Mouse (Mus musculus): ENCODE results near the gene Gpd2.

Gene Gpd2

DNA sequence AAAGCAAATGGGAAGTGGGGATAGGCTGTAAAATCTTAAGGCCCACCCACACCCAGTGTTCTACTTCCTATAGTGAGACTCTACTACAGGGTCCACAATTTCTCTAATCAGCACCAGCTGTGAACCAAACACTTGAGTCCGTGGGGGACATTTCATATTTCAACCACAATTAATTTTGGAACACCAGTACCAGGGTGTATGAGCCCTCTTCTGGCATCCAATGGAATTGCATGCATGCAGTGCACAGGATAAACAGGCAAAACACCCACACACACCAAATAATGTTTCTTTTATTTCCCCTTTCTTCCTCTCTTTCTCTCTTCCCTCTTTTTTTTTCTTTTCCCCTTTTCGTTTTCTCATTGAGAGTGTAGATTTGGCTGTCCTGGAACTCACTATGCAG, 78.6 kb downstream of the Gpd2 start:
- no peak for TF ChIP-seq GATA4 (IDR thresholded peaks at IDR 0.05; ENCODE audit: insufficient replicate concordance, low read length)

DNA sequence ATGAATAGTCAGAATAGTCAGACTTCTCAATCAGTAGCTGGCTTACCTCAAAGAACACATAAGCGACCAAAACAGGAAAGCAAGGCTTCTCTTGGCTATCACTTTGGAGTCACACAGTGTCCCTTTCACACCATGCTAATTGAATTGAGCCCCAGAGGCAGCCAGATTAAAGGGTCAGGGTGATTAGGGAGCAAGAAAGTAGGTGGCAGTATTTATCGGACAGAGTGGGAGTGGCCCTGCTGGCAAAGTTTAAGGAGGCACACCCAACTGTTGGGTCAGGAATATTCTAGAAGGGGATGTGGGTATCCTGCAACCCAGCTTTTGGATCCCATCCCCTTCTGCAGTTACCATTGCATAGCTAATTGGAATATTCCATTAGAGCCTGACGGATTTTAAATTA, 80.9 kb downstream of the Gpd2 start:
- TF ChIP-seq GATA4 (IDR thresholded peaks at IDR 0.05; ENCODE audit: insufficient replicate concordance, low read length) = no peak

DNA sequence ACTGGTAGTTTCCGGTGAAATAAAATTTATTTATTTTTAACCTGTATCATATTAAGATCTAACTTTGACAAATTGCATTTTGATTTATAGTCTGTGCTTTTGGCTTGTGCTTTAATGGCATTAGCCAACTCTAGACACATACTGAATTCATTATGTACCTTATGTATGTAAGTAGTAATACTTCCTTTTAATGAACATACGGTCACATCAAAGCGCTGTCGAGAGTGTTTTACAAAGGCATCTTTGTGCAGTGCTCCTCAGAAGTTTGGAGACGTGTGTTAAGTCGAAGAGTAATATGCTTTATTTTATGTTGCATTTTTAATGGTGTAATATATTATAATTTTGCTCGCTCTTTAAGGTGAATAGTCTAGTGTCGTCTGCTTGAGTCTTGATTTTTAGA, 88.7 kb downstream of the Gpd2 start:
- TF ChIP-seq GATA4 (IDR thresholded peaks at IDR 0.05; ENCODE audit: insufficient replicate concordance, low read length) = no peak

DNA sequence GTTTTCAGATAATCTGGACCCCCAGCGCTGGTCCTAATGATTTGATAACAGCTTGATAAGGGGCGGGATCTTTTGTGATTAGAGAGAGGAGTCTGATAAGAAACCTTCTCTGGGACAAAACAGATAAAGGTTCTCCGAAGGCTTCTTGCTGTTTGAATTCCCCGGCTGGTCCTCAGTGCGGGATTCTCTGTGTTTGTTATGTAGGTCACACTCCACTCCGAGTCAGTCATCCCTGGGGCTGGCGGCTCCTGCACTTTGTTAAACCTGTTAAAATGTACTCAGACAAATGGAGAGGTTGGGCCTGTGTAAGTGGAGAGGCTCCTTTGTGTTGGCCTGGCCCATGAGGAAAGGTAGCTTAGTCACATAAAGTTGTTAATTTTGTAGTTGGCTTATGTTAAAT, 91.9 kb downstream of the Gpd2 start:
- no peak for TF ChIP-seq GATA4 (IDR thresholded peaks at IDR 0.05; ENCODE audit: insufficient replicate concordance, low read length)

DNA sequence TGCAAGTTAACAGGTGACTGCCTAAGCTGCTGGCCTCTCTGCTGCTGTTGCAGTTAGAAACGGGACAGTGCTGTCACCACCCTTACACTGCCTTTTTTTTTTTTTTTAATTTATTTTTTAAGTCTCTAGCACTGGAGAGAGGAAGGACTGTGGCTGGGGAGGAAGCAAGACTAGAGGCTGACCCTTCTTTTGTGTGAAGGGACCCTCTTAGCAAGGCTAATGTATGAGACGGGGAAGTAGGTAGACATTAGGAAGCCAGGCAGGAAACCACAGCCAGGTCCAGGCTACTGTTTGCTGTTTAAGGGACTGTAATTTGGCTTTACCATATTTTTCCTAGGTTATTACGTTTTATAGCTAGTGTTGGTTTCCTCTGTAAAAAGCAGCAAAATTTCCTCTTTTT, 93.4 kb downstream of the Gpd2 start:
- no peak for TF ChIP-seq GATA4 (IDR thresholded peaks at IDR 0.05; ENCODE audit: insufficient replicate concordance, low read length)

DNA sequence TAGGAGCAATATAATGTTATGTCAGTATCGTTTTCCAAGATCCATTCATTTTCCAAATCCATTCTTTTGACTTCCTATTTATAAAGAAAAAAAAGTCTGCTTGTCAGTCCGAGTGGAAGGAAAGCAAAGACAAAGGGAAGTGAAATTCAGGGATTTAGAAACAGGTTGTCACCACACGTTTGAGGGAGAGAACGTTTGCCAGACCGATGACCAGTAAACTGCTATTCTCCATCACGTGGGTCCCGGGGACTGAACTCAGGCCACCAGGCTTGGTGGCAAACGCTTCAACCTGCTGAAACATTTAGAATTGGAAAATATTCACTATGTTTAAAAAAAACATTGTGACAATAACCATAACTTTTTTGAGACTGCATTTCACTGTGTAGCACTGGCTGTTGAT, 93.8 kb downstream of the Gpd2 start:
- TF ChIP-seq GATA4 (IDR thresholded peaks at IDR 0.05; ENCODE audit: insufficient replicate concordance, low read length) = no peak

DNA sequence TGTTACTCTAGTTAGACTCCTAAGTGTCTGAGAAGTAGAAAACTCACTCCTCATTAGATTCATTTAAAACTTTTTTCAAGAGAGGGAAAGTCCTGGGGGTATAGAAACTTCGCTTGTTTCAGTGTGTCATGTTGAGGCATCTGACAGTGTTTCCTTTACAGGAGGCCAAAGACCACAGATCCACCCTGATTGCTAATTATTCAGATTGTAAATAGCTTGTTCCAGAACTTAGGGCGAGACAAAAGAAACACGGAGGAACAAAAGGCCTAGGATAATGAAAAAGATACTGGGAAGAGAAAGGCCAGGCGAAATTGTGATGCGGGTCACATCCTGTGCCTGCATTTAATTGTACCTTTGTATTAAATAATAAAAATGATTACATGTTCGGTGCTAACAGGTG, 96.0 kb downstream of the Gpd2 start:
- TF ChIP-seq GATA4 (IDR thresholded peaks at IDR 0.05; ENCODE audit: insufficient replicate concordance, low read length) = no peak

DNA sequence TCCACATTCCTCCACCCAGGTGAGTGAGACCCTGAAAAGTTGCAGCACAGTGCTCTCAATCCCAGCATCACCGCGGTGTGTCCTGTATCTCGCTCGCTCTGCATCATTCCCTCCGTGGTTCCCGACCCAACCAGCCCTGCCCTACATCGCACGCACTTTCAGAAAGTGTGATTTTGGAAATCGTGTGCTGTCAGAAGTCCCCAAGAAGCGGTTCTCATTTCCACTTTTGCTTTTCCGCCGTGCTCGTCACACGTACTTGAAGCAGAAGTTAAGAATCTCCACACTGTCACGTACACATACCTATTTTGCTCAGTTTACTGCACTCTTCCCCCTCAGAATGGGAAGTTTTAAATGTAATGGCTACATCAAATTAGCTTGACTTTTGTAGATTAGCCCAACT, 98.0 kb downstream of the Gpd2 start:
- TF ChIP-seq GATA4 (IDR thresholded peaks at IDR 0.05; ENCODE audit: insufficient replicate concordance, low read length) = no peak

DNA sequence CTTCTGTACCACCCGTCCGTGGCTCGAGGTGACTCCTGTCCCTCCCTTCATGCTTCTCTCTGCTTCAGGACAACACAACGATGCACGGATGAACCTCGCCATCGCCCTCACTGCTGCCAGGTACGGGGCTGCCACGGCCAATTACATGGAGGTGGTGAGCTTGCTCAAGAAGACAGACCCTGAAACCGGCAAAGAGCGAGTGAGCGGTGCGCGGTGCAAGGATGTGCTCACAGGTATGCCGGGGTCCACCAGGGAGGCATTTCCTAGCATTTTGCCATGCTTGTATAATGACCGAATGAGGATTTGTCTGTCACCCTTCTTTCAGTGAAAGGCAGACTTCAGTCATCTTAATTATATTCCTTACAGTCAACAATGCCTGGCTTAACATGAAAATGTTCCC, 101.3 kb downstream of the Gpd2 start:
- no peak for TF ChIP-seq GATA4 (IDR thresholded peaks at IDR 0.05; ENCODE audit: insufficient replicate concordance, low read length)

DNA sequence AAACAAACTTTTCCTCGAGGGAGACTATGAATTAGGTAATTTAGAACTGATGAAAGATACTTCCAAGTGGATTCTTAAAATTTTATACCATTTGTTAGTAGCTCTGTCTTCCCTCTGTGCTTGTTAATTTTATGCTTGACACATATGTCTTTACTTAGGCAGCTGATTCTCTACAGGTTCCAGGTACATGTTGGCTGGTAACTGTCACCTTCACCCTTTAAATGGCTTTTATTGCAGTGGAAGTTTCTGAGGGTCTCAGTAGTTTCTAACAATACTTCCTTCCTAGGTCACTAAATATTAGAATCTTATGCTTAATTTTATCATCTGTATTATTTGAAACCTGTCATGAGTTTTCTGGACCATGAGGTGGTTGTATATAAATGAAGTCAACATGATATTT, 105.5 kb downstream of the Gpd2 start:
- TF ChIP-seq GATA4 (IDR thresholded peaks at IDR 0.05; ENCODE audit: insufficient replicate concordance, low read length) = no peak

DNA sequence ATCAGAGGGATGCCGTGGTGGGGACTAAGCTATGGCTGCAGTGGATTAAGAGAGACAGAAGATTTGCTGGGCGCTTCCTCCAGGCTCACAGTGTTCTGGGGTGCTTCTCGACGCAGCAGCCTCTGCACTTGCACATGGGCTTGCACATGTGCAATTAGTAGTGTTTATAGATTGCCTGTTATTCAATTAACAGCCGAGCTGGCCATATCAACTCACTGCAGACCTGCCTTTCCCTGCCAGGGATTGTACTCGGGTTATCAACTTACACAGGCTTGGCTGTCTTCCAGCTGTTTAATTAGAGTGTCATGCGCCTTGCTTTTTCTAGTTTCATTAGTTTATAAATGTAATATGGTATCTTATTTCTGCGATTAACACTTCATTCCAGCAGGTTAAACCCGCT, 113.2 kb downstream of the Gpd2 start:
- no peak for TF ChIP-seq GATA4 (IDR thresholded peaks at IDR 0.05; ENCODE audit: insufficient replicate concordance, low read length)

DNA sequence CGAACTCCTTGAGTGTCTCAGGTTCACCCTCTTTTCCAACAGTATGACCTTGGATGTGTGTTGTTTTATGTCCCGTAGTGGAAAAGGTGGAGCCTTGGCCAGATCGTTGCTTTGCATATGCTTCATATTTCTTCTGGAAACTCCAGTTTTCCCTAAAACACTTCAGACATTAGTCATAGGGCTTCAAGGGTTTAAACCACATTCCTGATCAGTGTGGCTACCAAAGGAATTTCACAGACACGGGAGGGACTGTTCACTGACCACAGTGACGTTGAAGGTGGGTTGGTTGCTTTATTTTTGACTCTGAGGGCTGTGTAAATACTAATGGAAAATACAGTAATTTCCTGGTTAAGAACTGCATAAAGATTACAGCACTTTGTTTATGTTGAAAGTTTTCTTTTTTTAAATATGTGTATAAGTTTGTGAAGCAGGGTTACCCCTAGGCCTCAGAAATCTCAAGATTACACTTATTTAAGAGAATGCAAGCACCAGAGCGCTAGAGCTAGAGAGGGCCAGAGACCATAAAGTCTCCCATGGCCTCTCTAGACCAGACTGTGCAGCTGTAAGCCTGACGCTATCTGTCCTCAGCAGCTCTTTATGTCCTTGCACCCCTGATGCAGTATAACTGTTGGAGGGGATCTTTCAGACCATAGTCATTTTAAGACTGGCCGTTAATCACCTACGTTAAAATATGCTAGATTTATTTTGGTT, 116.4 kb downstream of the Gpd2 start:
- no peak for TF ChIP-seq GATA4 (IDR thresholded peaks at IDR 0.05; ENCODE audit: insufficient replicate concordance, low read length)

DNA sequence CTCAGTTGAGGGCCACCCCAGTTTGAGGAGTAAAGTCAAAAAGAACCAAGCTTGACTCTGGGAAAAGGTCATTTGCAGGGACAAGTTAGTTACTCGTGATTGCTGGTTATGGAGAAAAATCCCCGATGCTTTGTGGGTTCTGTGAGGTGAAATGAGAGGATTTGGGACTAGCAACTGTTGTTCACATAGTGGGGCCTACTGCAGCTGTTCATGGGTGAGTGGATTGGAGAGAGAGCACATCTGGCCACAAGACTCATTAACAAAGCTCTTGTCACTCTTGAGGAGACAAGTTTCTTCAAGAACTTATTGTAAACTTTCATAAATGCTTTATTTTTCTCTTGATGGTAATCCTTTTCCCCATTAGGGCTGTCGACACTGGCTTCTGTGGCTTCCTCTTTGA, 117.4 kb downstream of the Gpd2 start:
- TF ChIP-seq GATA4 (IDR thresholded peaks at IDR 0.05; ENCODE audit: insufficient replicate concordance, low read length) = no peak

DNA sequence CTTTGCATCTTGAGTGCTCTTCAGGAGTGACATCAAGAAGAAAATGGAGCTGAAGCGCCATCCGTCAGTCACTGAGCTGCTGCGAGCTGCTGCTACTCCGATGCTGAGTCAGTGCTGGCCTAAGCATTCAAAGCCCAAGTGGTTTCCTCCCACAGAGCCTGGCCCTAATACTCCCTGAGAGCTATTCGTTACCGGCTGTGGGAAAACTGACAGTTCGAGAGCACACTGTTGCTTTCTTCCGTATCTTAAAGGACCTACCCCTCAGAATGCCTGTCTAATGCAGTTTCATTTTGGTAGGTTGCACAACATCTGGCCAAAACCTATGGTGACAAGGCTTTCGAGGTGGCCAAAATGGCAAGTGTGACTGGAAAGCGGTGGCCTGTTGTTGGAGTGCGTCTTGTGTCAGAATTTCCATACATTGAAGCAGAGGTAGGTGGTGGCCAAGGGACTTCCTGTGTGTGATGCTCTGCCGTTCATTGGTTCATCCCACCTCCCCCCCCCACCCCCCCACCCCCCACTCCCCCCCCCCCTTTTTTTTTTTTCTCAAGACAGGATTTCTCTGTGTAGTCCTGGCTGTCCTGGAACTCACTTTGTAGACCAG, 118.9 kb downstream of the Gpd2 start:
- no peak for TF ChIP-seq GATA4 (IDR thresholded peaks at IDR 0.05; ENCODE audit: insufficient replicate concordance, low read length)

DNA sequence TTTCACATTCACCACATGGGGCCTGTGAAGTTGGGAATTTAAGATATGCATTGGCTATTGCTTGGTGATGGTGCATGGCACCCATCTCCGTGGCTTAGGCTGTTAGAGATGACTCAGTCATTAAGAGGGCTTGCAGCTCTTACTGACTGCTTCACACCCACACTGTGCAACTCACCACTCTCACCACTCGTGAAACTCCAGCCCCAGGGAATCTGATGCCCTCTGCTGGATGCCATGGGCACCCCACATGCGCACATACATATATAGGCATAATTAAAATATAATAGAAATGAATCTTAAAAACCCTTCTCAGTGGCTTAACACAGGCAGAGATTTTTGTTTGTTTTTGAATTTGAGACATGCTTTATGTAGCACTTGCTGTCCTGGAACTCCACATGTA, 125.1 kb downstream of the Gpd2 start:
- TF ChIP-seq GATA4 (IDR thresholded peaks at IDR 0.05; ENCODE audit: insufficient replicate concordance, low read length) = no peak

DNA sequence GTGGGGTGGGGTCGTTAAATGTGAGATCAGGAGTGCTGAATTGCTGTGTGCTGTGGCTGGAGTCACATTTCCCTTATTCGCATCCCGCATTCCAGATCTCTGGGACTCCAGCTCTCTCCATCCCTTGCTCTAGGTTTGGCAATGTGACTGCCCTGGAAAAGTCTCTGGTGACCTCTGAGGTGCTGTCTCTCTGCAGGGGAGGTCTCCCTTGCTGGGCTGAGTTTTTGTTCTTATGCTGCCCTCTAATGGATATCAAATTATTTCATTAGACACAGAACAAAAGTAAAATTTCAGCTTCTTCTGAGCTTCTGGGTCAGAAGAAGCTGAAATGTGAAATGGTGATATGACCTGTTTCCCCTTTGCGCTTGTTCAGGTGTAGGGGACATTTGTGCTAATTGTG, 137.2 kb downstream of the Gpd2 start:
- no peak for TF ChIP-seq GATA4 (IDR thresholded peaks at IDR 0.05; ENCODE audit: insufficient replicate concordance, low read length)

All from liver, adult (tissue).